Mouse (Mus musculus): Measurements from ENCODE around the gene Gldn. TPM values are rescaled to one million over a fixed set of nuclear protein-coding genes. Genes with fewer than 3 reads are reported as not detected.

Gene Gldn
- polyA plus RNA-seq (2016; fragmentation: Nextera tagmentation; extraction: Ambion mirVana): 0.17 and 0.27 TPM in 2 replicates

DNA sequence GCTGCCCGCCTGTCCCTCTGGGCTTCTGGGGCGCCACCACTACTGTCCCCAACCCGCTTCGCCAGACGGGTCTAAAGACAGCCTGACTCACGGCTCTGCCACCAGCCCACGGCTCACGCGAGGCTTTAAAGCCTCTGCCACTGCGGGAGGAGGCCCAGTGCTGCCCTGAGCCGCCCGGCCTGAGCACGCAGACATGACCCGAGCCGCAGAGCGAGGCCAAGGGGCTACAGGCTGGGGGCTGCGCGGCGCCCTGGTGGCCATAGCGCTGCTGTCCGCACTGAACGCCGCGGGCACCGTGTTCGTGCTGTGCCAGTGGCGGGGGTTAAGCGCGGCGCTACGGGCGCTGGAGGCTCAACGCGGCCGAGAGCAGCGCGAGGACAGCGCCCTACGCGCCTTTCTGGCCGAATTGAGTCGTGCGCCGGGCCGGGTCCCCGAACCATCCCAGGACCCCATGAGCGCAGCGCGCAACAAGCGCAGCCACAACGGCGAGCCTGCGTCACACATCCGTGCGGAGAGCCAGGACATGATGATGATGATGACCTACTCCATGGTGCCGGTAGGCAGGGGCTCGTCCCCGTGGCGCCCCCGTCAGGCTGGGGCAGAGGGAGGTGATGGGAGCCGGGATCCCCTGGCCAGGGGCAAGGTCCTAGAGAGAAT, at the start of gene Gldn:
Gene Gldn, plus strand, starts transcription at position 156 of the 657 bp plus-strand sequence.
- Histone ChIP-seq H3K36me3 (replicated peaks) (no peaks in the 10 kb centered on the region), H3K27ac (peak within 1 kb of the TSS; percentile 79), H3K4me1 (peaks cover 31% of the 10 kb centered on the region), H3K27me3 (ENCODE audit: poor library complexity, severe bottlenecking) (peaks cover 47% of the 10 kb centered on the region), H3K4me3 (peak within 1 kb of the TSS; percentile 61), H3K9me3 (no peaks in the 10 kb centered on the region)
- DNase-seq (ENCODE audit: extremely low spot score, low spot score): peak; percentile 44
- WGBS: 3% methylated on average over 61 of the region's 61 CpGs

DNA sequence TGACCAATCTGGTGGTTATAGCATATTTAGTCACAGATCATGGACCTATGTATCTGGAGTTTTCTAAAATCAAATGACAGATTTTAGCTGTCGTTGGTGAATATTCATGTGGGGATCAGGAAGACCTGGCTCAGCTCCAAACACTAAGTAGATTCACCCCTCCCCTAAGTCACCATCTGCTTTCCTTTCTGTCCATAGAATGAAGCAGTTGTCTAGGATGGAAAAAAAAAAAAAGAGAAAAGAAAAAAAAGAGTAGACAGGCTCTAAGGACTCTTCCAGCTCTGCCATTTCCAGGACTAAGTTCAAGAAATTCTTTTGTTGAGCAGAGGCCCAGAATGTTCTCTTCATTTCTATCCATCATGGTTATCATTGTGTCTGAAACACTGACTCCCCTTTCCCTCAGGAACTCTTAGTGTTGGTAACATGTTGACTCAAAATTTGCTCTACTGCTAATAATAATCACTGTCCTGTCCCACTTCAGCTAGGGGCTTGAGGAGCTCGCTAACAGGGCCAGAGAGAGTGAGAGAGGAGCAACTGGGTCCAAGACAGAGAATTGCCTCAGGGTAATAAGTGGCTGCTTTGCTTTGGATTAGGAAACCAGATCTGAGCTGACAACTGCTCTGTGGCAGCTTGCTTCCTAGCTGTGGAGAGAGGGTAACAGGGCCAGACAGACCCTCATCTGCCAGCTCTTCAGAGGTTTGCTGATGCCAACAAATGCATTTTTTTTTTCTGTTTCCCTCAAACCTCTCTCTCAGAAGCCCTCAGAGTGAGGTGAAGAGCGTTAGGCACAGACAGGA, 41.2 kb upstream of the Gldn start:
- H3K9me3 ChIP-seq: no peaks in the 10 kb centered on the region
- H3K36me3 ChIP-seq (replicated peaks): no peaks in the 10 kb centered on the region
- H3K4me1 ChIP-seq: peaks cover 8% of the 10 kb centered on the region
- DNase-seq (ENCODE audit: extremely low spot score, low spot score): no peak
- H3K27me3 ChIP-seq (ENCODE audit: poor library complexity, severe bottlenecking): no peaks in the 10 kb centered on the region
- no peak overlapping the region for H3K4me3 ChIP-seq
- no peak overlapping the region for H3K27ac ChIP-seq
- WGBS: 75% methylated on average over 3 of the region's 3 CpGs

- Histone ChIP-seq H3K9me3 (no peaks in the 10 kb centered on the region), H3K27ac (no peak overlapping the region), H3K4me1 (no peaks in the 10 kb centered on the region), H3K27me3 (ENCODE audit: poor library complexity, severe bottlenecking) (no peaks in the 10 kb centered on the region), H3K36me3 (replicated peaks) (no peaks in the 10 kb centered on the region), H3K4me3 (no peak overlapping the region)
- DNase-seq (ENCODE audit: extremely low spot score, low spot score): no peak
- 89% methylated on average over 4 of the region's 4 CpGs for WGBS
Measured at GRCm38 (mm10) chr9:54264754-54265153, 21.5 kb upstream of the Gldn start.

DNA sequence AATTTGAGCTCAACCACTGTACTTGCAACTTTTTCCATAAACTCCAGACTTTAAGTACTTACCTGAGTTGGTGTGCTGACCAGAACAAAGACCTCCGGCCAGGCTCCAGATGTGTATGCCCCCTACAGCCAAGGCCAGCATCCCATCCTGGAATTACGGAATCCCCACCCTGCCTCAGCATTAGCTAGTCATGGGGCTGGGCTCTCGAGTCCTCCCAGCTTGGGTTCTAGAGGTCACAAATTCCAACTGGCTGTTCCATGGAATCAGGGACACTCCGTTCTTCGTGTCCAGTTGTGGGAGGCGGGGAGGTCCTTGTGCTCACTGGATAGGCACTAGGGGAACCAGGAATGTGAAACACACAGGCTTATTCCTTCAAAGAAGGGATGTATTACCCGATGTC, 18.3 kb upstream of the Gldn start, which contains the start of gene Cyp19a1:
Gene Cyp19a1, minus strand, starts transcription at position 101 of the 400 bp plus-strand sequence.
- WGBS: 89% methylated on average over 7 of the region's 7 CpGs
- no peak within 1 kb of the TSS for H3K27ac ChIP-seq

DNA sequence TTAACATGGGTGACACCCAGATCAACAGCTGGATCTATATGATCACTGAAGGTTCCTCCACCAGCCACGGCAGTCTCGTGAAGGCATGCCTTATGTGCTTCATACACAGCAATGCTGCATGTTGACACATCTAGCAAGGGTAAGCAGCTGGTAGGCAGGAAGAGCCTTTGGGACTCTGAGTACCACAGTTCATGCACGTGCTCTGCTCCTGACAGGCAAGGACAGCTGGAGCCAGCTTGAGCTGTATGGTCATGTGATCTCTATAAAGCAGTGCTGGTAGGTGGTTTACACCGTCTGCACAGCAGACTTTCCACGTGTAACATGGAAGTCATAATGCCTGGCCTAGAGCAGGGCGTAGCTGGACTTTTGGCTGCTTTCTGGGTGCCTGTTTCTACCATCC, 16.3 kb upstream of the Gldn start:
- Histone ChIP-seq H3K27ac (no peak overlapping the region), H3K27me3 (ENCODE audit: poor library complexity, severe bottlenecking) (no peaks in the 10 kb centered on the region), H3K4me1 (no peaks in the 10 kb centered on the region), H3K9me3 (no peaks in the 10 kb centered on the region), H3K4me3 (no peak overlapping the region), H3K36me3 (replicated peaks) (no peaks in the 10 kb centered on the region)
- 86% methylated on average over 6 of the region's 6 CpGs for WGBS
- DNase-seq (ENCODE audit: extremely low spot score, low spot score): no peak

More for the DNA sequence above, 18.3 kb upstream of the Gldn start, which contains the start of gene Cyp19a1:
- Histone ChIP-seq H3K9me3 (no peaks in the 10 kb centered on the region), H3K36me3 (replicated peaks) (no peaks in the 10 kb centered on the region), H3K4me1 (no peaks in the 10 kb centered on the region), H3K27me3 (ENCODE audit: poor library complexity, severe bottlenecking) (no peaks in the 10 kb centered on the region), H3K4me3 (no peak within 1 kb of the TSS)
- no peak for DNase-seq (ENCODE audit: extremely low spot score, low spot score)

DNA sequence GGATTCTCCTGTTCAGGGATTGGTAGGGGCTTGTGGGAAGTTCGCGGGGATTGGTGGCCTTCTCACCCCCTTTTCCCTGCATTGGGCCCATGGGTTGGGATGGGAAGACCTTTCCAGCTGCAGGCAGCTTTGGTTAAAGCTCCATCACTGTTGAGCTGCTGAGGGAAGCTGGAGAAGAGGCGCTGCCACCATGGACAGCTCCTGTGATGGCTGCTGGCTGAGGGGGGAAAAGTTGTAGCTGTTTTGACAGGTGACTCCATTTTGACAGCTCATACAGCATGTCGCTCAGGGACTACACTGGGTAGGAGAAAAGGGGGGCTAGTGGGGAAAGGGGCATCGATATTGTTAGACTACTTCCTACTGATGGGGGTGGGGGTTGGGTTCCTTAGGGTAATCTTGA, 15.4 kb upstream of the Gldn start:
- DNase-seq (ENCODE audit: extremely low spot score, low spot score): no peak
- no peak overlapping the region for H3K4me3 ChIP-seq
- H3K36me3 ChIP-seq (replicated peaks): no peaks in the 10 kb centered on the region
- WGBS: 51% methylated on average over 5 of the region's 5 CpGs
- no peaks in the 10 kb centered on the region for H3K9me3 ChIP-seq
- H3K27ac ChIP-seq: no peak overlapping the region
- H3K4me1 ChIP-seq: no peaks in the 10 kb centered on the region
- H3K27me3 ChIP-seq (ENCODE audit: poor library complexity, severe bottlenecking): no peaks in the 10 kb centered on the region

DNA sequence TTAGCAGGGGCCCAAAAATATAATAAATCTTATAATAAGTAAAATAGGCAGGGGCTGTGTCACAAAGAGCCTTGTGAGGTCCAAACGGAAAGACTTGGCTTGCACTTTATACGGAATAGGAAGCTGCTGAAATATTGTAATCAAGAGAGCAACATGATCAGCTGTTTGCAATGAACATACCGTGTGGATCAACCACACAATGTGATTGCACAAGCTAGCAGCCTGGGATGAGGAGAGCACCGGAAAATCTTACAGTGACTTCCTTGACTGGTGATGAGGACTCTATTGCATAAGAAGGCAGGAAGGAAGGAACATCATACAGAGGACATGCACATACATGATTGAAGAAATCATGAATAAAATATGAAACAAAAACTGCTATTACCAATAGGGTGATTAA, 11.0 kb upstream of the Gldn start:
- Histone ChIP-seq H3K9me3 (no peaks in the 10 kb centered on the region), H3K4me3 (no peak overlapping the region), H3K27me3 (ENCODE audit: poor library complexity, severe bottlenecking) (no peaks in the 10 kb centered on the region), H3K36me3 (replicated peaks) (no peaks in the 10 kb centered on the region), H3K4me1 (no peaks in the 10 kb centered on the region), H3K27ac (no peak overlapping the region)
- DNase-seq (ENCODE audit: extremely low spot score, low spot score): no peak
- whole genome bisulfite sequencing: 90% methylated on average over 4 of the region's 4 CpGs

DNA sequence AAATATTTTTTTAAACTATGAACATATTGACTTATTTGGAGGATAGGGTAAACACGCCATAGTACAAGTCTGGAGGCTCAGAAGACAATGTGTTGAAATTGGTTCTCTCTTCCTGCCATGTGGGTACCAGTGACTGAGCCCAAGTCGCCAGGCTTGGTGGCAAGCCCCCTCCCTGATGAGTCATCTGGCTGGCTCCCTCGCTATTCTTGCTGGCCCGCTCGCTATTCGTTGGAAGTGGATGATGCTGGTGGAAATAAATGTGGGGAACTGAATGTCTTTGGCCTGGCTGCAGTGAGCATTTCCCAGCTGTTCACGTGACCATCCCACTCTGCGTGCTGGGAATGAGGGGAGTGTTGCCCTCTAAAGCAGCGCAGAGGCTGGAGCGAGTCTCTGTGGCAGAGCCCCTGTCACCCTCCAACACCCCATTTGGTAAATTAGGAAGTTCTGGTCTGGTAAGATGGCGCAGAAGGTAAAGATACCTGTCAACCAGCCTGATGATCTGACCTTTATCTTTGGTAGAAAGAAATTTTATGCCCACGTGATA, 7.2 kb upstream of the Gldn start:
- 86% methylated on average over 12 of the region's 12 CpGs for WGBS
- Histone ChIP-seq H3K4me3 (no peak overlapping the region), H3K9me3 (no peaks in the 10 kb centered on the region), H3K4me1 (peaks cover 9% of the 10 kb centered on the region; the same call in 1 of the 2 replicates), H3K36me3 (replicated peaks) (no peaks in the 10 kb centered on the region), H3K27me3 (ENCODE audit: poor library complexity, severe bottlenecking) (0 out of 2 replicates have a peak, but pooled peaks cover 1% of the 10 kb centered on the region), H3K27ac (no peak overlapping the region)
- no peak for DNase-seq (ENCODE audit: extremely low spot score, low spot score)

- peaks cover 47% of the 10 kb centered on the region for H3K27me3 ChIP-seq (ENCODE audit: poor library complexity, severe bottlenecking)
- no peak for DNase-seq (ENCODE audit: extremely low spot score, low spot score)
- 52% methylated on average over 5 of the region's 5 CpGs for WGBS
- H3K27ac ChIP-seq: no peak overlapping the region
- H3K4me1 ChIP-seq: peaks cover 26% of the 10 kb centered on the region
- H3K36me3 ChIP-seq (replicated peaks): no peaks in the 10 kb centered on the region
- H3K4me3 ChIP-seq: no peak overlapping the region
- H3K9me3 ChIP-seq: no peaks in the 10 kb centered on the region
Measured at GRCm38 (mm10) chr9:54287804-54288203, 1.5 kb downstream of the Gldn start.

DNA sequence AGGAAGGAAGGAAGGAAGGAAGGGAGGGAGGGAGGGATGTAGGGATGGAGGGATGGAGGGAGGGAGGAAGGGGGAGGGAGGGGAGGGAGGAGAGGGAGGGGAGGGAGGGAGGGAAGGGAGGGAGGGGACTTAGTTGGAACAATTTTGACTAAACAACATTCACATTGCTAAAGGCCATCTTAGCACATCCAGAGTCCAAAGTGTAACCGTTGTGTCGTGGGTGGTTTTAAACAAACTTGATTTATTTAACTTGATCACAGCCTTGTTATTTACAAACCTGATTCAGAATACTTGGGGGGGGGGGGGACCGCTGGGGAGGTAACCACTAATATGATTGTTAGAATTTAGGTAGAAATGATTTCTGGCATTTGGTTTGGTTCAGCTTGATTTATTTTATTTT, 13.1 kb downstream of the Gldn start:
- Histone ChIP-seq H3K27me3 (ENCODE audit: poor library complexity, severe bottlenecking) (no peaks in the 10 kb centered on the region), H3K4me3 (no peak overlapping the region), H3K36me3 (replicated peaks) (no peaks in the 10 kb centered on the region), H3K27ac (no peak overlapping the region), H3K4me1 (peaks cover 10% of the 10 kb centered on the region; the same call in 1 of the 2 replicates), H3K9me3 (no peaks in the 10 kb centered on the region)
- WGBS: 94% methylated on average over 3 of the region's 3 CpGs
- no peak for DNase-seq (ENCODE audit: extremely low spot score, low spot score)

DNA sequence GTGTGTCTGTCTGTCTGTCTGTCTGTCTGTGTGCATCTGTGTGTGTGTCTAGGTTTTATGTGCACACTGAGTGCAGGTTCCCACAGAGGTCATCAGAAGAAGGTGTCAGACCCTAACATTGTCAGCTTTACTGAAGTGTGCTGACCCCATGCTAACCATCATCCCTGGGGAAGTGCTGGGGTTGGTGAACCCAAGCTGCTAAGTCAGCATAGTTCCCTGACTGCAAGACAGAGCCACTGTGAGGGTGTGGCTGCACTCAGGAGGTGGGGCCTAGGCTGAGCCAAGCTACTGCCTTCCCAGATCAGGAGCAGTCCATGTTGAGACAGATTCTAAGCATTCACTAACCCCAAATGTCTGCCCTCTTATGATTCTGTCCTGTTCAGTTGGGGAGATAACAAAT, 13.5 kb downstream of the Gldn start:
- no peak overlapping the region for H3K4me3 ChIP-seq
- no peaks in the 10 kb centered on the region for H3K27me3 ChIP-seq (ENCODE audit: poor library complexity, severe bottlenecking)
- H3K36me3 ChIP-seq (replicated peaks): no peaks in the 10 kb centered on the region
- H3K4me1 ChIP-seq: peaks cover 10% of the 10 kb centered on the region; the same call in 1 of the 2 replicates
- no peaks in the 10 kb centered on the region for H3K9me3 ChIP-seq
- H3K27ac ChIP-seq: no peak overlapping the region
- no peak for DNase-seq (ENCODE audit: extremely low spot score, low spot score)

DNA sequence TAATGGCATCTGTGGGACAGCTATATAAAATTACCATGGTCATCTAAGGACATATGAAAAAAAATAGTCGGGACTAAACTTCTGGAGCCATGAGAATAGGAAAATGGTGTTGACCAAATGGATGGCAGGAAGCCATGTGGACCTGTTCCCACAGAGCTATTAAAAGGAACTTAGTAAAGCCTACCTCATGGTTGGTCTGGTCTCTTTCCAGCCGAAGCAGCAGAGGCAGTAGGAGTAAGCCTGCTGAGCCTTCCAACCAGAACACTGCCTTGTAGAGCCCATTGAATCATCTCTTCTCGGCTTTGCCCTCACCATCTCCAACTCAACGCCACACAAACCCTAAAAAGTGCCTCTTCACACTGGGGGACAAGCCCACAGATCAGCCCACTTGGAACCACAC, 15.0 kb downstream of the Gldn start:
- H3K4me1 ChIP-seq: peaks cover 10% of the 10 kb centered on the region; the same call in 1 of the 2 replicates
- WGBS: 79% methylated on average over 4 of the region's 4 CpGs
- H3K9me3 ChIP-seq: no peaks in the 10 kb centered on the region
- no peaks in the 10 kb centered on the region for H3K27me3 ChIP-seq (ENCODE audit: poor library complexity, severe bottlenecking)
- H3K4me3 ChIP-seq: no peak overlapping the region
- no peaks in the 10 kb centered on the region for H3K36me3 ChIP-seq (replicated peaks)
- no peak overlapping the region for H3K27ac ChIP-seq
- no peak for DNase-seq (ENCODE audit: extremely low spot score, low spot score)

GRCm38 (mm10) chr9:54308209-54308608, 21.9 kb downstream of the Gldn start:
- no peak overlapping the region for H3K27ac ChIP-seq
- H3K36me3 ChIP-seq (replicated peaks): no peaks in the 10 kb centered on the region
- 52% methylated on average over 1 of the region's 1 CpGs for WGBS
- H3K4me3 ChIP-seq: no peak overlapping the region
- DNase-seq (ENCODE audit: extremely low spot score, low spot score): no peak
- H3K4me1 ChIP-seq: peaks cover 38% of the 10 kb centered on the region
- no peaks in the 10 kb centered on the region for H3K27me3 ChIP-seq (ENCODE audit: poor library complexity, severe bottlenecking)
- no peaks in the 10 kb centered on the region for H3K9me3 ChIP-seq
